Mouse (Mus musculus): ENCODE results near the gene Nhlrc4. TPM values are rescaled to one million over a fixed set of nuclear protein-coding genes. Genes with fewer than 3 reads are reported as not detected.

Nhlrc4 gene
- polyA plus RNA-seq, 1 experiment from 2014 or later, result 0.34 TPM

DNA sequence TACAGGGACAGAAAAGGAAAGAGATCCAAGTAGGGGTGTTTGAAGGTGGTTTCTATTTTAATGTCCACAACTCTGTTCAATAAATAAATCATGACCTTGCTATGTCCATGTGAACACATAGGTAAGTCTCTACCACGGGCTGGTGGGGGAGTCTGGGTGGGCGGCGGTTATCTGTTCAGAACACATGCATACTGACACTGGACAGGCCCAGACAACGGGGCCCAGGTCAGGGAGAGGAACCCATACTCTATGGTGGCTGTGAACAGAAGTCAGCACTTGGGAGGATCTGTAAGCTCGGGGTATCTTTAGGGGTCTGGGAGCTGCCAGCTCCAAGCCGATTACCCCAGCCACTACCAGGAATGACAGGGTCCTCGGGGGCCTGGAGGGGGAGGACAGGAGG lies 1.6 kb upstream of the Nhlrc4 start:
- no peak overlapping the region for H3K4me2 ChIP-seq
- no peak overlapping the region for H3K9ac ChIP-seq (ENCODE audit: low read depth, low read length)
- 68% methylated on average over 7 of the region's 7 CpGs for WGBS (ENCODE audit: insufficient replicate concordance)
- H3K27ac ChIP-seq (ENCODE audit: low read depth, low read length), result peak overlapping the region; percentile 58
- peaks cover 18% of the 10 kb centered on the region for H3K27me3 ChIP-seq (ENCODE audit: control insufficient read depth, insufficient read depth, low read length)
- H3K9me3 ChIP-seq (replicated peaks; ENCODE audit: control insufficient read depth, low read length), result no peaks in the 10 kb centered on the region
- no peak for ATAC-seq (replicated peaks; ENCODE audit: insufficient number of reproducible peaks, low FRiP score, low TSS enrichment)
- peaks cover 4% of the 10 kb centered on the region for H3K4me1 ChIP-seq (ENCODE audit: control insufficient read depth, insufficient read depth, low read length)
- H3K36me3 ChIP-seq (ENCODE audit: control insufficient read depth, insufficient read depth, low read length), result no peaks in the 10 kb centered on the region
- no peak overlapping the region for H3K4me3 ChIP-seq (ENCODE audit: low read depth, low read length)

DNA sequence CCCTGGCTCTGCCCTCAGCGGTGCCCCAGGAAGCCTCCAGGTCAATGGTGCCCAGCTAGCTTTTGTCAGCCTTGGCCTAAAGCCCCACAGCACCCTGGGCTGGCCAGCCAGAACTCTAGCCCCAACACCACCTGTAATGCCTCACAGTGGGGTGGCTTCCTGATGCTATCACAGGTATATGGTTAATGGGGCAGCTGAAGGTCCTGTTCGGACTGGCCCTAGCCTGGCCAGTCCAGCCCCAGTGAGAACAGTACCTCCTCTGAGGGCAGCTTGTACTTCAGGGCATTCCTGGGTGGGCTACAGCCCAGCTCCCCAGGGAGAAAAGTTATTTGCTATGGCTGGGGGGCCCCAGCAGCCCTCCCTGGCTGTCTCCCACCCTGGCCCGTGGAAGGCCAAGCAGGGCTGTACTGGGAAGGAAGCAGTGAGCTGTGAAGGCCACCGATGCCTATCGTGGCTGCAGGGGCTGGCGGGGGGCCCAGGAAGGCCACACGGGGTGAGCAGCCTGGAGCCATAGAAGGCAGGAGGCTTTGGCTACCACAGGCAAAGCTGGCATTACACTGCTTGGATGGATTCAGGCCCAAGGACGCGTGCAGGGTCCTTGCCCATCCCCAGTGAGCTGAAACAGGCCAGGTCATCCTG lies 875 bp upstream of the Nhlrc4 start:
- Histone ChIP-seq H3K9ac (ENCODE audit: low read depth, low read length) (no peak overlapping the region), H3K27ac (ENCODE audit: low read depth, low read length) (no peak overlapping the region), H3K4me1 (ENCODE audit: control insufficient read depth, insufficient read depth, low read length) (peaks cover 6% of the 10 kb centered on the region), H3K9me3 (replicated peaks; ENCODE audit: control insufficient read depth, low read length) (no peaks in the 10 kb centered on the region), H3K36me3 (ENCODE audit: control insufficient read depth, insufficient read depth, low read length) (no peaks in the 10 kb centered on the region), H3K4me3 (ENCODE audit: low read depth, low read length) (no peak overlapping the region), H3K27me3 (ENCODE audit: control insufficient read depth, insufficient read depth, low read length) (peaks cover 11% of the 10 kb centered on the region), H3K4me2 (no peak overlapping the region)
- WGBS (ENCODE audit: insufficient replicate concordance), result 63% methylated on average over 9 of the region's 9 CpGs
- ATAC-seq (replicated peaks; ENCODE audit: insufficient number of reproducible peaks, low FRiP score, low TSS enrichment), result no peak

DNA sequence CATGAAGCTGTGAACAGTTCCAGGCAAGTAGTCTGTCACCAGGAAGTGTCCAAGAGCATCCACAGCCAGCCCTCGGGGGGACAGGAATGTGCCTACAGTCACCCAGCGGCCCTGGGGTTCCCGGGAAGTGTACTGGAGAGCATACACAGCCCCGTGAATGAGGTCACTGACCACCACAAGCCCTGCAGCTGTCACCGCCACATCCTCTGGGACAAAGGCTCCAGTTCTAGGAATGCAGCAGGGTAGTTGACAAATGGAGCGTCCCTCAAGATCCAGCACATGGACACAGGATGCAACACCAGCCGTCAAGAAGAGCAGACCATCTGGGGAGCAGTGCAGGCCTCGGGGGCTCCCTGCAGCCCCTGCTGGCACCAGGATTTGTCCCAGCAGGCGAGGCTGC lies 992 bp downstream of the Nhlrc4 start:
- 75% methylated on average over 9 of the region's 9 CpGs for WGBS (ENCODE audit: insufficient replicate concordance)
- peak overlapping the region; percentile 85 for H3K27ac ChIP-seq (ENCODE audit: low read depth, low read length)
- no peaks in the 10 kb centered on the region for H3K9me3 ChIP-seq (replicated peaks; ENCODE audit: control insufficient read depth, low read length)
- H3K9ac ChIP-seq (ENCODE audit: low read depth, low read length), result 0 out of 2 replicates have a peak overlapping the region, but pooled peaks have one; percentile 34
- H3K4me2 ChIP-seq, result peak overlapping the region; percentile 43
- H3K36me3 ChIP-seq (ENCODE audit: control insufficient read depth, insufficient read depth, low read length), result no peaks in the 10 kb centered on the region
- peaks cover 9% of the 10 kb centered on the region for H3K4me1 ChIP-seq (ENCODE audit: control insufficient read depth, insufficient read depth, low read length)
- no peak for ATAC-seq (replicated peaks; ENCODE audit: insufficient number of reproducible peaks, low FRiP score, low TSS enrichment)
- no peaks in the 10 kb centered on the region for H3K27me3 ChIP-seq (ENCODE audit: control insufficient read depth, insufficient read depth, low read length)
- H3K4me3 ChIP-seq (ENCODE audit: low read depth, low read length), result no peak overlapping the region

DNA sequence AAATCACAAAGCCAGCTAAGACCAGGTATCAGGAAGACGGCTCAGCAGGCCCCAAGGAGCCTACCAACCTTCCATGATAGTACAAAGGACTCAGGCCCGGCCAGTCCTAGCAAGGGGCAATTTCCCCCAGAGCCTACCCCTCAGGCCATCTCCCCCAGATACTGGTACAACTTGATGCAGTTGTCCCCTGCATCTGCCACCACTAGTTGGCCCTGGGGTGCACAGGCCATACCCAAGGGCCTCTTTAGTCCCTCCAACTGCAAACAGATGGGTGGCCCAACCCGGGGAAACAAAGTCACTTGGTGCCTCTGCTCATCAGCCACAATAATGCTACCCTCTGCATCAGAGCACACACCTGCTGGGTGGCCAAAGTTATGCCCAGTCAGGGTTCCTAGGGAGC lies 1.5 kb downstream of the Nhlrc4 start:
- Histone ChIP-seq H3K9ac (ENCODE audit: low read depth, low read length) (peak overlapping the region; percentile 34; the same call in 1 of the 2 replicates), H3K27ac (ENCODE audit: low read depth, low read length) (peak overlapping the region; percentile 85), H3K4me2 (peak overlapping the region; percentile 43), H3K4me1 (ENCODE audit: control insufficient read depth, insufficient read depth, low read length) (peaks cover 9% of the 10 kb centered on the region), H3K4me3 (ENCODE audit: low read depth, low read length) (0 out of 2 replicates have a peak overlapping the region, but pooled peaks have one; percentile 3), H3K36me3 (ENCODE audit: control insufficient read depth, insufficient read depth, low read length) (no peaks in the 10 kb centered on the region), H3K27me3 (ENCODE audit: control insufficient read depth, insufficient read depth, low read length) (no peaks in the 10 kb centered on the region), H3K9me3 (replicated peaks; ENCODE audit: control insufficient read depth, low read length) (no peaks in the 10 kb centered on the region)
- WGBS (ENCODE audit: insufficient replicate concordance), result 67% methylated on average over 3 of the region's 3 CpGs
- ATAC-seq (replicated peaks; ENCODE audit: insufficient number of reproducible peaks, low FRiP score, low TSS enrichment), result no peak

DNA sequence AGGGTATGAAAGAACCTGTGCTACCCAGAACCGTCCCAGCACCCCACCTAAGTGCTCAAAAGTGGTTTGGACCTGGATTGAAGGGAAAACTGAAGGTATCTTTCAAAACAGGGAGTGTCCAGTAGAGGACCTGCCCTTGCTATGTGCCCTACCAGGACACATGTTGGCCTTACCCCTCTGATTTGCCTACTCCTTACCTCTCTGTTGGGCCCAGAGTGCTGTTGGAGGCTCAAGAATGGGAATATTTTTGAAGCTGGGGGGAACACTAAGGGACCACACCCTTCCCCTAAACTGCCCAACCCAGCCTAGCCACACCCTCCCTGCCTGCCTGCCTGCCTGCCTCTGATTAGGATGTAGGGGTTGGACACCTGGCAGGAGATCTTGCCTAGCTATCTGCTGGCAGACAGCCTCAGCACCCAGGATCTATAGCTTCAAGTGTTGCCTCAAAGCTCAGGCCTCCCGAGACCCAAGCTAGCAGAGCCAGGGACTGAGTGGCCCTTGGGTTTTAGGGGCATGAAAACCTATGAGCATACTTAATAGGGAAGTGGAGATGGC lies 2.1 kb downstream of the Nhlrc4 start:
- Histone ChIP-seq H3K4me3 (ENCODE audit: low read depth, low read length) (peak overlapping the region; percentile 88), H3K4me2 (peak overlapping the region; percentile 69), H3K27ac (ENCODE audit: low read depth, low read length) (peak overlapping the region; percentile 88), H3K9me3 (replicated peaks; ENCODE audit: control insufficient read depth, low read length) (no peaks in the 10 kb centered on the region), H3K9ac (ENCODE audit: low read depth, low read length) (peak overlapping the region; percentile 99), H3K4me1 (ENCODE audit: control insufficient read depth, insufficient read depth, low read length) (peaks cover 9% of the 10 kb centered on the region), H3K27me3 (ENCODE audit: control insufficient read depth, insufficient read depth, low read length) (no peaks in the 10 kb centered on the region), H3K36me3 (ENCODE audit: control insufficient read depth, insufficient read depth, low read length) (no peaks in the 10 kb centered on the region)
- 70% methylated on average over 2 of the region's 2 CpGs for WGBS (ENCODE audit: insufficient replicate concordance)
- ATAC-seq (replicated peaks; ENCODE audit: insufficient number of reproducible peaks, low FRiP score, low TSS enrichment), result peak; percentile 82

DNA sequence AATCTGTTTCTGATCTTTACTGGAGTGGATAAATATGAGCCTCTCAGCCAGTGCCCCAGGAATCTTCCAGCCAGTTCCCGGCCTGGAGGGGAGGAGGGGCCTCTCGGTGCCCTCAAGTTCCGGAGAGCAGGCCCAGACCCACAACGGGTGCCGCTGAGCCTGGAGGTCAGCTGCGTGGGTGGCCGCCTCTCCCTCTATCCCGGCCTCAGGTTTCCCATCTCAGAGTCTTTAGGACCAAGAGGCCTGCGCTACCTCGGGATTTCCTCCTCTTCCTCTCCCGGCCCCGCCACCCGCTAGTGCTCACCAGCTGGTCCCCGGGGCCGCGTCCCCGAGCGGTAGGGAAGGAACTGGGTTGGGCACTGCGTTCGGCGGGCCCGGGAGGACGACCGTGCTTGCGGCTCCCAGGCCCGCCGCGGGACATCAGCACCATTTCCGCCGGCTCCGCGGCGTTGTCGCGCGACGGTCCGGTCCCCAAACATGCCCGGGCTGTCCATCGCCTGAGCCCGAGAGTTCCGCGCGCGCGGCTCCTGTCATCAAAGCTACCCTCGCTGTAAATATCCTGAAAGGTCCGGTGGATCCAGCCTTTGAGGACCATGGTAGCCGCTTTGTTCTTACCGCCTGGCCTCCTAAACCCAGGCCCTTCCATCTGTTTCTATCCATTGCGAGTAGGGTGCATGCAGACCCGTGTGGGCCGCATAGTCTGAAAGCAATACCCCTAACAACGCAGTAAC lies 3.1 kb downstream of the Nhlrc4 start:
- peaks cover 9% of the 10 kb centered on the region for H3K4me1 ChIP-seq (ENCODE audit: control insufficient read depth, insufficient read depth, low read length)
- 3% methylated on average over 54 of the region's 54 CpGs for WGBS (ENCODE audit: insufficient replicate concordance)
- no peaks in the 10 kb centered on the region for H3K36me3 ChIP-seq (ENCODE audit: control insufficient read depth, insufficient read depth, low read length)
- no peaks in the 10 kb centered on the region for H3K27me3 ChIP-seq (ENCODE audit: control insufficient read depth, insufficient read depth, low read length)
- H3K9me3 ChIP-seq (replicated peaks; ENCODE audit: control insufficient read depth, low read length), result no peaks in the 10 kb centered on the region
- H3K4me3 ChIP-seq (ENCODE audit: low read depth, low read length), result peak overlapping the region; percentile 88
- H3K4me2 ChIP-seq, result peak overlapping the region; percentile 69
- ATAC-seq (replicated peaks; ENCODE audit: insufficient number of reproducible peaks, low FRiP score, low TSS enrichment), result no peak
- peak overlapping the region; percentile 99 for H3K9ac ChIP-seq (ENCODE audit: low read depth, low read length)
- H3K27ac ChIP-seq (ENCODE audit: low read depth, low read length), result peak overlapping the region; percentile 88

DNA sequence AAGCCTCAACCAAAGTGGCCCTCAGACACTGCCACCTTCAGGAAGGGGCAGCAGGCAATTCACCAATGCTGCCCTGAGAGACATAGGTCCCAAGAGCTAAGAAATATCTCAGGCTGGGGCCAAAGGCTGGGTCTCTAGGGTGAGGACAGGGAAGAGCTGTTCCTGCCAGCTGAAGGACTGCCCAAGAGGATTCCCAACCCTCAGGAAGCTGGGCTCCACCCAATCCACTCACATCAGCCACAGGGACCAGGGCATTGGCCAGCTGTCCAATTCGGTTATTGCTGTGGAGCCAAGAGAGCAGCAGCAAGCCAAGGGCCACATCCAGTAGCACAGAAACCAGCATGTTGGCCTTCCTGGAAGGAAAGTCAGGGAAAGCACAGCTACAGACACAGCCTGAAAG lies 10.2 kb downstream of the Nhlrc4 start:
- Histone ChIP-seq H3K27me3 (ENCODE audit: control insufficient read depth, insufficient read depth, low read length) (no peaks in the 10 kb centered on the region), H3K36me3 (ENCODE audit: control insufficient read depth, insufficient read depth, low read length) (peaks cover 35% of the 10 kb centered on the region), H3K4me2 (no peak overlapping the region), H3K4me3 (ENCODE audit: low read depth, low read length) (no peak overlapping the region), H3K9ac (ENCODE audit: low read depth, low read length) (no peak overlapping the region), H3K27ac (ENCODE audit: low read depth, low read length) (no peak overlapping the region), H3K4me1 (ENCODE audit: control insufficient read depth, insufficient read depth, low read length) (no peaks in the 10 kb centered on the region), H3K9me3 (replicated peaks; ENCODE audit: control insufficient read depth, low read length) (no peaks in the 10 kb centered on the region)
- ATAC-seq (replicated peaks; ENCODE audit: insufficient number of reproducible peaks, low FRiP score, low TSS enrichment), result no peak
- WGBS (ENCODE audit: insufficient replicate concordance), result 100% methylated on average over 1 of the region's 1 CpGs

DNA sequence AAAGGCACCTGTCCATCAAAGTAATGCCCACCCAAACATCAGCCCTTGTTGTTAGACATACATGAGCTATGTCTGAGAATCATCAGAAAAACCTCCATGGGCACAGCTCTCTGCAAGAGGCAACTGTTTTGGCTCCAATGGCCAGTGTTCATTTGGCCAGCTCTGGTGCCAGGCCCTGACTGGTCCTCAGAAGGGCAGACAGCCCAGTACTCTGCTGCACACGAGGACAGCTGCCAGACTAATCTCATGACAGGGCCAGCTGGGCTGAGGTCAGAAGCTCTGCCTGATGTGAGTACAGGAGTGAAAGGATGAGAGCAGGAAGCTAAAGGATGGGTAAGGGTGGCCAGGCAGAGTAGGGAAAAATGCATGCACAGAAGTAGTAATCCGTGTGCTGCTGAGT lies 19.4 kb downstream of the Nhlrc4 start:
- Histone ChIP-seq H3K9me3 (replicated peaks; ENCODE audit: control insufficient read depth, low read length) (no peaks in the 10 kb centered on the region), H3K27me3 (ENCODE audit: control insufficient read depth, insufficient read depth, low read length) (no peaks in the 10 kb centered on the region), H3K27ac (ENCODE audit: low read depth, low read length) (no peak overlapping the region), H3K36me3 (ENCODE audit: control insufficient read depth, insufficient read depth, low read length) (peaks cover 18% of the 10 kb centered on the region), H3K4me3 (ENCODE audit: low read depth, low read length) (no peak overlapping the region), H3K4me1 (ENCODE audit: control insufficient read depth, insufficient read depth, low read length) (no peaks in the 10 kb centered on the region), H3K4me2 (no peak overlapping the region), H3K9ac (ENCODE audit: low read depth, low read length) (no peak overlapping the region)
- ATAC-seq (replicated peaks; ENCODE audit: insufficient number of reproducible peaks, low FRiP score, low TSS enrichment), result no peak
- 70% methylated on average over 2 of the region's 2 CpGs for WGBS (ENCODE audit: insufficient replicate concordance)
